Mouse (Mus musculus) cerebral cortex, adult 2 months (tissue): ENCODE measurements around the gene Iqschfp.

Experiments used
- WGBS: fragments of 180-500 bp; shearing (Covaris S2); methylation state at CpG from one replicate; pipeline ENCODE4 v1.1.7; 2018; 5-methylcytosine and 5-hydroxymethylcytosine counted together

The Iqschfp gene

DNA sequence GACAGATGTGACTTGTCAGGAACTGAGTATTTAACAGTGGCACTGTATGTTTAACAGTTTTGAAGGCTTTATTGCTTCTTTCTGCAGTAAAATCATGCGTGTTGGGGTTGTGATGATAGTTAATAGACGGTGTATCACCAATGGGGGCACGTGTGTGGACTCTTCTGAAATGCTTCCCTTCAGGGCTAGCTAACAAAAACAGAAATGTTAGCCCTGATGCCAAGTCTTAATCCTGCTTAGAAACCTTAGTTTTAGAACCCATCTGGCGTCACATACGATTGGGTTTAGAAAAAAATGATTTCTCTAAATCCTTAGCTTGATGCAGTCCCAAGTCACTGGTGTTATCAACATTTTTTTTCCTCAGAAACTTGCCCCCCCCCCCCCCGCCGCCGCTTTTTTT is 682.1 kb downstream of the Iqschfp start:
- WGBS: 12% methylated on average over 8 of the region's 8 CpGs

DNA sequence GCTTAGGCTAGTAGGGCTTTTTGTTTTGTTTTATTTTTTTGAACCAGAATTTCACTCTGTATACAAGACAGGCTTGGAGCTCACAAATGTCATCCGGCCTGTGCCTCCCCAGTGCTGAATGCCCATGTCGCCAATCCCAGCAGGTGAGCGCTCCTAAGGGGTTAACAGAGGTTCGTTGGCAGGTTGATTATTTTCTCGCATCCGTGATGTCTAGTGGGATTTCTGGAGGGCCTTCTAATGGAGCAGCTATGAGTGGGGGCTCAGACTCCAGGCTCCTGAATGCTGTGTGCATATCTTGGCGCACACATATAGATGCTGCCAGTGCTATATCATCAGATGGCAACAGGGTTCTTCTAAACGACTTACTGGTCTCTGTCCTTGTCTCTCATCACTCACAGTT is 682.5 kb downstream of the Iqschfp start:
- 35% methylated on average over 8 of the region's 8 CpGs for WGBS

DNA sequence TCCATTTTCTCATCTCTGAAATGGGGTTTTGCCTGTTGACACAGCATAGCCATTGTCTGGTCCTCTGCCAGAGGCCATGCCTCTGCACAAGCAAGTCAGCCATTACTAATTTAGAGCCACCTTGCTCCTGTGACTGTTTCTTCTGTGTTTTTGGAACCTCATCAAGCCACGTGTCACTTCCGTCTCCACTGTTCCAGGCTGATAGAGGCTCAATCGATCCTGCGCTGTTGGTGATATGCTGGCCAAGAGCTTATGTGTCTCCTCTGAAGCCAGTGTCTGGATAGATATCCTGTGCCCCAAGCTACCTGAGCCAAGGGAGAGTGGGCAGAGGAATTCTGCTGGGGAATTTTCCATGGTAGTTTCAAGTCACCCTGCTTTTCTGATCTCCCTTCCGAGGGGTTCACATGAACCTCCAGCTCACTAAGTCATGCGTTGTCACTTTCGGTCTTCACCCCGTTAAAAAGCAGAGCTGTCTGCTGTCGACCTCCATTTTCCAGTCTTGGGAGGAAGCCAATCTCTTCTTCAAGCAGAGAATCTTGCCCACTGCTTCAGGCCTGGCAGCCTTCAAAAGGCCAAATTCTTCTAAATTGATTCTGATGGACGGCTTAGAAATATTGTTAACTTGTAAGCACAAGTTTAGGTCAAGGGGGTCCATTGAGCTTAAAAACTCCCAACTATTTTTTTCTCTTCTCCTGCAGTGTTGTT is 683.8 kb downstream of the Iqschfp start:
- 30% methylated on average over 10 of the region's 10 CpGs for WGBS

DNA sequence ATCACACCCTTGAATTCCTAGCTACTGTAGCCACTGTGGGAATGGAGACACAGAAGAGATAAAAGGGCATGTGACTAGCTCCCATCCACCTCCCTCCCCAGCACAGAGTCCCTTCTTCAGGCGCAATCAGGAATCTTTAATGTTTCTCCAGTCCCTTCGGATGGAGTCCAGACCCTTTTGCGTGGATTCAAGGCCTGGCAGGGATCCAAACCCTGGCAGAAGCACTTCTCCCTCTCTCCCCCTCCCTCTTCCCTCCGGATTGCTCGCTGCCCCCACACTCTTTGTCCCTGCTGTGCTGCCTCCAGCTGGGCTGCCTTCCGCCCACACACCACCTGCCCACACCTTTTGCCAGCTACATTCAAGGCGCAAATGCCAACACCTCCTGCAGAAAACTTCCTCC is 684.4 kb downstream of the Iqschfp start:
- WGBS: 5% methylated on average over 7 of the region's 7 CpGs

DNA sequence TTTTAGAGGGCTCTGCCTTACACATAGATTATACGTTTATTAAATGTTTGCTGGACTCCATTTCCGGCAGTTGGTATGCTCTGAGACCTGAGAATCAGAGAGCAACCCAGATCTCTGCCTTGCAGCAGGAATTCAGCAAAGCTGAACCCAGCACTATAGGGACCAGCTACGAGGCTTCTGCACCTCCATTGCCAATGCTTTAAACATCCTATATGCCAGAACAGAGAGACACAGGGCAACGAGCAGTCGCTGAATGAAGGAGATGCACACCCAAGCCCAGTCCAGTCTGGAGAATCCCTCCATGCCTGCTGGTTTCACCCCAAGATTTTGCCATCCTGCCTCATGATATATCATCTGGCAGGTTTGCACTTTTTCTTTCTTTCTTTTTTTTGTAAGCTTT is 684.9 kb downstream of the Iqschfp start:
- 28% methylated on average over 5 of the region's 5 CpGs for WGBS

DNA sequence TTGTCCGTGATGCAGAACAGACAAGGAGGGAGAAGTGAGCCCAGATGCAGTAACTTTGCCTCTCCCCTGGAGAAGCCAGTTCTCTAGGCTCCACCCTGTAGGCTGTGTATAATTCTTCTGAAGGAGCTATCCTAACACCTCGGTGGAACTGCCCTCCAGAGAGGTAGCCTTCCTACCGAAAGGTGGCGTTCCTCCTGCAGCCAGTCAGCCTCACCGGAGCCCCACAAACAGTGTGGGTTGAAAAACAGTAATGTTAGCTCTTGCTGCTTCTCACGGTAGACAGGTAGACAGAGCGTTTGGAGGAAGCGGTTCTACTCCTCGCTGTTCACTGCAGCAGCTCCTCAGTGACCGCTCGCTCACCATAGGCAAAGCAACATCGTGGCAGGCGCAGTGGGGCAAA is 689.6 kb downstream of the Iqschfp start:
- 47% methylated on average over 13 of the region's 13 CpGs for WGBS

DNA sequence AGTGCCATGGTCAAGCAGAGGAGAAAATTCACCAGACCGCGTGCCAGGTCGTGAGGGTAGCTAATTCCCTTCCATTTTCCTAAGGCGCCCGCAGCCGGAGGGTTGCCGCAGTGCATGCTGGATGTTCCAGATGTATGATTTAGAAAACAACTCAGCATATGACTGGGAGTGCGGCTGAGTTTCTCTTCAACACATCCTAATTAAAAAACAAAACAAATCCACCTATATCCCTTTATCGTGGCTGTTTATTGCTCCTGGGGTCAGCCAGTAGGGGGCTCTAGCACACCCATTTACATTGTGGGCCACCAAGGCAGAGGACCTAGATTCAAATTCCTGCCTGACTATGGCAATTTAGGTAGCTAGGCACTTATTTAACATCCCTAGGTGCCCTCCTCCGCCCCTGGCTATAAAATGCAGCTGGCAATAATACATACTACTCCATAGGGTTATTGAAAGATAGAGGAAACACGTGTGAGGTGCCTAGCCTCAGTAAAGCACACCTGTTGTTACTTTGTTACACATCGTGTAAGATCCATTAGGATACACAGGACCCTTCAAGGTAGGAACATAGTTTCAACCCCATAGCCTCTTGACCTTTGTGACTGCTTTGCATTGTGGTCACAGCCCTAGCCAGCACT is 690.2 kb downstream of the Iqschfp start:
- 52% methylated on average over 12 of the region's 12 CpGs for WGBS

DNA sequence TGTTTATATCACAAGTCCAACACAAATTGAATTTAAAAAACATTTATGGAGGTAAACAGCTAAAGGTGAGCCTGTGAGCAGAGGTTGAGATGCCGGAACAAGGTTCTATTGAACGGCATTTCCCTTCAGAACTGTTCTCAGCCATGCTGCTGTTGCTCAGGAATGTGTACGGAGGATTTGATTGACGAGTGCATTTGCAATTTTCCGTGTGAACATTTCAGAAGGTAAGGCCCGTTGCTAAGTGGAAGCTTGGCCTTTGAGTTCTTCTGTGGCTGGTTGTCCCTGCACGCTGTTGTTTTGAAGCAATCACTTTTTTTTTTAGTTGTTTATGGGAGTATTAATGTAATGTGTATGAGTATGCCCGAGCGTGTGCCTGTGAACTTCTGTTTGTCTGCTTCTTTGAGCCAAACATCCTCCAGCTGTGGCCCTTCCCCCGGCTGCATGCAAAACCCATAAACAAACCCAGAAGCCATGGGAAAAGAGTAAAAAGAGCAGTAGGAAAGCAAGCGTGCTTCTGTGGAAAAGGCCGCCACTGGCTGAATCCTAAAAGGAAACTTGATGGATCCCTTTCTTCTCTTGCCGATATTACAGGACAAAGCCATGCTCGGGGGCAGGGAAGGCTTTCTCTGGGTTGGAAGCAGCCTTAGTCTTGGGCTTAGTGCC is 691.1 kb downstream of the Iqschfp start:
- 16% methylated on average over 14 of the region's 14 CpGs for WGBS

DNA sequence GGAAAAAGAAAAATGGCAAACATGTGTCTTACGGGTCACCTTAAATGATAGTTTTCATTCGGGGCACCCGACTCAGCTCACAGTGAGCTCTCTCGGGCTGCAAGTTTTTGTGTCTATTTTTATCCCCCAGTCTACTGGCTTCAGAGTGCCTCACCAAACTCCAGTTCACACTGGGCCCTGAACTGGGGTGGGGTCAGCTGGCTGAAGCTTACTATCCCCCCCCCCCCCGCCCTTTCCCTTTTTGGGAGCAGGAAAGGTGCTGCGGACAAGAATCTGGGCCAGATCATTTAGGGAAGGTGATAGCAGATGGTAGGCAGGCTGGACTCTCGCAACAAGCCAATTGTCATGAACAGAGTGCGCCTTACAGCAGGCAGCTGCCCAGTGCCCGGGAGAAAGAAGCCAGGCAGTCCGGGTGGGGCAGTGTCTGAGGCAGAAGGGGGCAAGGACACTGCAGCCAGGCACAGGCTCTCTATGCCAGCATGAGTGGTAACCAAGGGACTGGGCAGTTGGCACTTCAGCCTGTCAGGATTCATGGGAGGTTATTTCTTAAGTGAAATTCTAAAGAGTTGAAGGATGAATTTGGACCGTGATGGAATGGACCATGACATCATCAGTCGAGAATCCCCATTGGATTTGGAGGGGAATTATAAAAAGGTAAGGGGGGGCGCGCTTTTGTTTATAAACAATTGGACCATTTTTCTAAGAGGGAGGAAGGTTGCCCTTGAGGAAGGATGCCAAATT is 691.9 kb downstream of the Iqschfp start:
- 24% methylated on average over 14 of the region's 14 CpGs for WGBS

DNA sequence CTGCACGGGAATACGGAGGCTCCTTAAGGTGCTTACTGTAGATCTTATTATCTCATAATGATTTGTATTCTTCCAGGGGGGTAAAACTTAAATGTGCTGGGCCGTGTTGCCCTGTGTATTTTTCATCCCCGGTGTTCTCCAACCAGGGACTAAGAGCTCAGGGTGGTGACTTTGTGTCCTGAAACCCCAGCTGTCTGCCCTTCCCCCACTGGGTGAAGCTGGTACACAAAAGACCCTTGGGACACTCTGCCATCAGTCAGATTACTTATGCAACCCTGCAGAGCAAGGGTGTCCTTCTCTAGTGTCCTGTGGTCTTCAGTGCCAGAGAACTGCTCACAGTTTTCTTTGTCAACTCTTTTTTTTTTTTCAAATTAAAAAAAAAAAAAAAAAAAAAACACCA is 693.2 kb downstream of the Iqschfp start:
- WGBS: 53% methylated on average over 4 of the region's 4 CpGs

DNA sequence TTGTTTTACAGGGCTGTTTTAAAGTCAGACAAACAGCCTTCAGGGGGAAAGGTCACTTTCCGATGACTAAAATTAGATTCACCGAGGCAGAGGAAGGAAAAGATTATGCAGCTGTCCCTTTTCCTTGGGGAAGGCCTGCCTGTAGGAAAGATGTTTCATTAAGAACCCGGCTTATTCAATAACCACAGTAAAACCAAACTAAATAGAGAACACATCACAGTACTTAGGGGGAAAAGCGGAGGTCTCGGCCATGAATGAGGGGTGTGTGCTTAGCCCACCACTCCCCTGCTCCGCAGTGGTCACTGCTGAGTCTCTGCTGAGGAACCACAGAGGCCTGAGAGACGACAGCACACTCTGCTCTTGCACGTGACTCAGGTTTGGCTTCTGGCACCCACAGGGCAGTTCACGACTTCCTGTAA is 694.6 kb downstream of the Iqschfp start:
- WGBS: 49% methylated on average over 9 of the region's 9 CpGs

DNA sequence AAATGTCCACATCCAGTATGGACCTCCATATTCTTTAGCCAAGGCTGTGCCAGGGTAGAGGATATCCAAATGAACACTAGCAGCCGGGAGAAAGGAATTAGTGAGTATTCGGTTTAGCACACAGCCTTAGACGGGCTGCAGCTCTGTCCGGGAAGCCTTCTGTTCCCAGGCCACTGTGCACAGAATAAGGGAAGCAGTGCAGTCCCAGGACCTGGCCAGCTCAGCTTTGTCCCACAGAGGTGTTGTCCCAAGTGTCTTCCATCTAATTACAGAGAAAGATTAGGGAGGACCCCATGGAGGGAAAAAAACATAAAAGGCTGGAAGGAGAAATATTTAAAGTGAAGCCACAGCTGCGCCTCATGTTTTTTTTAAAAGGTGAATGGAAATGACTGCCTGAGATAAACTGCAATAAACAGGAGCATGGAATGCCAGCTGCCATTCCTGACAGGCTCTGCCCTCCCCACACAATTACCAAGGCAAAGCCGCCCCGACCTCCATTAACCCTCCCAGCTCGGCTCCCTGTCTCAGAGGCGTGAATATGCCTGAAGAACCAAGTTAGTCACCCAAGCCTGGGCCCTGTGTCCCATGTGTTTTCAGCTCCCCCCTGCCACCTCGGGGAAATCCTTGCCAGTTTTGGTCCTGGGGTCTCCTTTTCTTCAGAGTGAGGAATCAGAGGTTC is 695.7 kb downstream of the Iqschfp start:
- 57% methylated on average over 10 of the region's 10 CpGs for WGBS

DNA sequence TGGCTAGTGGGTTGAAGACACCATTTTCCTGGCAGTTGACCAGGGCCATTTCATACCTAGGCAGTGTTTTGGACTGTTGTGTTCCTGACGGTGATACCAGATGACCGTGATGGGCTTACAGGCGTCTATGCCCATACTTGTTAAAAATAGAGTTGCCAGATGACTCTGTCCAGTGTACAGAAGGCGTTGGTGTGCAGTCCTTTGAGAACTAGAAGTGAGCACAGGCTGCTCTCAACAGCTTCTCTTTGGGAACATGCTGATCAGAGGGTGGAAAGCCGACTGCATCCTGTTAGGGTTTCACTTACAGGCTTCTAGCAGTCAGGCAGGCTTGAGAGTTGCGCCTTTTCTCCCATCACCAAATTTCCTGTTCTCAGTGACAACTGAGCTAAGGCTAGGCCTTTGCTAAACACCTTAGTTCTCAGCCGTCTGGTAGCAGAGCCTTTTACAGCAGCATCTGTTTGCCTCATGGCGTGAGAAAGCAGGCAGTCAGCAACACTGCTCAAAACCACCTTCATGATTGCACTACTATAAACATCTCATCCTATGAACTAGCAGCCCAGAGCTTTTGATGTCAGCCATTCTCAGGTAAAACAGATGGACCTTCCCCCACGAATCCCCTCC is 697.3 kb downstream of the Iqschfp start:
- 46% methylated on average over 9 of the region's 9 CpGs for WGBS

DNA sequence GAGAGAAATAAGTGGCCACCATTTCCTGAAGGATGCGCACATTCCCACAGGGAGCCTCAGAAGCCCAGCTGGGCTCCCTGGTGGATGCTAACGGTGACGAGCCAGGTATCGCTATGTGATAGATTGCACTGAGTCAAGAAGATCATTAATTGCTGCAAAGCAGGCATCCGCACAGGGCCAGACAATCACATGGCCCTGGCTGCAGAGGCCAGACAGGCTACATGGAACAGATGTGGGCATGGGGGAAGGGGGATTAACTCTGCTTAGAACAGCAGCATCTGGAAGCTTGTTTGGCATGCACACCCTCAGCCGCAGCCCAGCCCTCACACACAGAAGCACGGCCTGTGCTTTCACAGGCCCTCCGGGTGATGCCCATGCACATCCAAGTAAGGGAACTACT is 698.4 kb downstream of the Iqschfp start:
- 65% methylated on average over 8 of the region's 8 CpGs for WGBS

DNA sequence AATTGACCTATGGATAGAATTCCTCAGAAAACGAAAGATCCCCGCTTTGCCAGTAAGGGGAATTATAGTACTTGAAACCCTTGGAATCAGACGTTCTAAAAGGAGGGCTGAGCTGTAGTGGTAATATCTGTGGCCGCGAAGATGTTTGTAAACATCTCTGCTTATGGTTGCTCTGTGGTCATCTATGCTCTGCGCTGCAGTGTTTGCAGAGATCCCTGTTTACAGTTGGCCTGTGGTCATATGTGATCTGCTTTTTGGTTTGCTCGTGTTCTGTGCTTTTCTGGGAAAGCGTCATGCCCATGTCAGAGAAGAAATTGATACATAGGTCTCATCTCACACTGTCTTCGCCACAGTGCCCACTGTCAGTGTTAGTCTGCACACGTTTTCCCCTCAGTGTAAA is 700.5 kb downstream of the Iqschfp start:
- WGBS: 55% methylated on average over 10 of the region's 10 CpGs

DNA sequence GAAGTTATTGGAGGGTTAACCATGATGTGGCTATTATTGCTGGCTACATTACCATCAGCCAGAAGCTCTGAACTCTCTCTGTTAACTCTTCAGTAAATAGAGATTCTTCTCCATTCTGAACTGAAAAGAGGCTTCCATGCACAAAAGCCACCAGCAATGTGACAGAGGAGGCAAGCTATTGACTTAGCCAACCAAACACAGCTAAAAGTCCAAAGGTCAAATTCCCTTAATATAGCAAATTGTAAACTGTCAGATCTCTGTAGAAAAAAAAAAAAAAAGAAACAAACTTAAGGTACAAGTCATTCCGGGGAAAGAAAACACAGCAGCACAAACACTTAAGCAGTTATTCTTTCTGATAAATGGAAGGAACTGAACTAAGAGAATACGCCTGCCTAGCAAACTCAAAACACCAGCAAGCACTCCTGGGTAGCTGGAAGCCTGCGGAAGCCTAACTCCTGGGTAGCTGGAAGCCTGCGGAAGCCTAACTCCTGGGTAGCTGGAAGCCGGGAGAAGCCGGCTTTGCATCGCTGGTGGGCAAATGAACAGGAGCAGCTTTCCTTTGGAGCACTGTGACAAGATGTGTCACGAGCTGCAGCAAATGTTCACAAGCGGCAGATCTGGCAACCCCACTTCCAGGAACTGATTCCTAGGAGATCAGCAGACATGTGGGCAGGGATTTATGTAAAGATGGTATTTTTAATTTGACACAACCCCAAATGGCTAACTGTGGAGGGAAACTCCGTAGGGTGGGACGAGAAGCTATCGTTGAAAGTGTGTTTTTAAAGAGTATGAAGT is 701.2 kb downstream of the Iqschfp start:
- WGBS: 17% methylated on average over 12 of the region's 12 CpGs

DNA sequence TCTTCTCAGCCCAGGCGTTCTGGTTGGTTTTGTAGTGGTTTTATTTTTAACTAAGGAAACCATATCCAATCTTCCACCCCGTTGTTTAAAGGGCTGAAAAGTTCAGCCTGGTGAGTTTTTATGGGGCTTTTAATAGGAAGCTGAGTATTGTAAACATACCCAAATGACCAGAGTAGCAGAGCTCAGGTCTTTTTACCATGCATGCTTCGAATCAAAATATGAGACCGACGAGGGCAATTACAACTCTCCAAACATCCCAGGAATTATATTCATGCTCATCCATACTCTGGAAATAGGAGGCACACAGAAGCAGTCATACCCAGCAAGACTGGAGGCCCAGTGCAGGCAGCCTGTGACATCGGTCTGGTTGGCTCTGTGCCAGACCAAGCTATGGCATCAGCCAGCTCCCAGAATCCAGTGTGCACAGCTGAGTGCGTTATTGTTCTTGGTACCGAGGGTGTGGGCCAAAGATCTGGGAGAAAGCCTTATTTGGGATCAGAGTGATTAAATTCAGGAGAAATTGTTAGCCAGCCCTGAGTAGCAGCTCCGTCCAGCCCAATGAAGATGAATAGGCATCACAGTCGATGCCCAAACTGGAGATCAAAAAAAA is 703.4 kb downstream of the Iqschfp start:
- WGBS: 26% methylated on average over 10 of the region's 10 CpGs

DNA sequence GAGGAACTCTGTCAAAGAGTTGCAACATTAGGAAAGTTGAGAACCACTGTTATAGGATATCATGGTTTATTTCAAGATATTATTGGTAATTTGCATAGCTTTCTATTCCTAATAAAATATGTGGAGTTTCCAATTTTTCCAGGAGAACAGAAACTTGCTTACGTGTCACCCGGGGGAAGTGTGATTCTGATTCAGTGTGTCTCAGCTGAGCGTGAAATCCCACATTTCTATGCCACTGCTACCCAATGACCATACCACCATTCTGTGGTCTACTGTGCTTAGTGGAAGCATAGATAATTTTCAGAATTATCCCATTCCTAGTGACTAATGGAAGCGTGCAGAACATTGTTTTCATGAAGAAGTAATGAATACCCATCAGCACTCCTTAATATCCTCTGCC is 704.9 kb downstream of the Iqschfp start:
- WGBS: 61% methylated on average over 4 of the region's 4 CpGs

DNA sequence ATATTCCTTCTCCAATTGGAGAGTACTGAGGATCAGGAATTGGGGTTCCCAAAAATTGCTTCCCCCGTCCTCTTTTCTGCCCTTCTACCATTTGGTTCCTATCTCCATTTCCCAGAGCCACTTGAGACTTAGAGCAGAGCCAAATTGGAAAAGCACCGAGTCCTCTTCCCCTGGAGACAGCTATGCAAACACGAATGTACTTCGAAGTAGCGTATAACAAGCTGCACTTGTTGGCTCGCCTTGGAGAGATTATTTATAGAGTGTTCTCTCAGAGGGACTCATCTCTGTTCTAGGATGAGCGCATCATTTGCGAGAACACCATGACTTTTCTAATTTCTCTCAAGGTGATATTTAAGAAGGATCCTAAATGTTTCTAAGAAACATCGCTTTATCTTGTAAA is 710.9 kb downstream of the Iqschfp start:
- WGBS: 41% methylated on average over 9 of the region's 9 CpGs

DNA sequence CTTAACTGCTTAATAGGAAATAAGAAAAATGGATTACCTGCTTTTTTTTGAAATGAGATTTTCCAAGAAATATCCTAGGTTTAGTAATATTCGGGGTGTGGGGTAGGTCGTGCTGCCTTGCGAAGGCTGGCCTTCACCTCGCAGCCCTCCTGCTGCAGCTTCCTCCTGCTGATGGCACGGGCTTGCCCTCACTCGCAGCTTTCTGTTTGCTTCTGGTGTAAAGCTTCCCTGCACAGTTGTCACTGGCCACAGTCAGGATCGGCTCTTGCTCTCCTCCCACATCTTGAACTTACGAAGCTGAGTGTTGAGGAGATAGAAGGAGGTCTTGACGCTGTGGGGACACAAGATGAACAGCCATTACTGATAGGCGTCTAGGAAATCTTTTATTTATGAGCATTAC is 712.4 kb downstream of the Iqschfp start:
- WGBS: 57% methylated on average over 10 of the region's 10 CpGs
